8 mouse cellular contexts compared by ENCODE assay signal in the genomic region with DNA sequence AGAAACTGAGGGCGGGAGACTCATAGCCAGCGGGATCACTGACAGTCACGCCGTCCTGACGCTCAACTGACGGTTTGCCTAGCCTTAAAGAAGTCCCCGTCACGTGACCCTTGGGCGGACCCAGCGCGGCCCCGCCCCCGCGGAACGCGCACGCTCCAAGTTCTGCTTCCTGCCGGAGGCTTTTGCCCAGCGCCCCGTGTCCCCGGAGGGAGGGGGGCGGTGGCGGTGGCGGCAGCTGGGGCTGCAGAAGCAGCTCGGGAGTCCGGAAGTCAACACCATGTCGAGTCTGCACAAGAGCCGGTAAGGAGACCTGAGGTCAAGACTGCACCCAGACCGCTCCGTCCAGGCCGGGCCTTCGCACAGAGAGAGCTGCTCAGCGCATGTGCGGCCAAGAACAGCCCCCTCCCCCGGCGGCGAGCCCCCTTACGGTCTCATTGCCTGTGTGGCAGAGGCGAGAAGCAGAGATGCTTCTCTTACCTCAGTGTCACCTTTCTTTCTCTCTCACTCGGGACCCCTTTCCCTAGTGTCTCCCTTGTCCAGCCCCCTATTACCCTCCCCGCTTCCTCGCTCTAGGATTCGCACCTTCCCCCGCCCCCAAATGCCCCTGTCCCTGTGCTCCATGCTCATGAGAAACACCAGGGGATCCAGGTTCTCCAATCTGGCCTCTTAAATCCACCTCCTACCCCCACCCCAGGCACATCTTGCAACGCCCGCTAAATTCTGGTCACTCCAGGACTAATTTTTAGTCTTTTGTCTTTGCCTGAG. TPM values are rescaled to one million over a fixed set of nuclear protein-coding genes. Genes with fewer than 3 reads are reported as not detected.
A peak's percentile ranks its signal among the peaks of the same experiment; 100 is the strongest.
DNase-seq lines count a peak whose midpoint lies in the region; ATAC-seq and TF ChIP-seq lines count a peak whose summit lies in the region.

Gene Tbc1d13, plus strand, starts transcription at position 134 of the 765 bp plus-strand sequence.

- H3K27ac ChIP-seq in forebrain, embryonic 16.5 days (ENCODE audit: low read length): peak within 1 kb of the TSS; percentile 31; the same call in 1 of the 2 replicates
- peak within 1 kb of the TSS; percentile 92 for H3K27ac ChIP-seq in layer of hippocampus, adult 2 months
- H3K27ac ChIP-seq in lung, embryonic 14.5 days (ENCODE audit: low read depth): peak within 1 kb of the TSS; percentile 83
- H3K27ac ChIP-seq in olfactory bulb, adult 2 months (ENCODE audit: insufficient read depth, low read depth, low read length): peak within 1 kb of the TSS; percentile 18; the same call in 1 of the 2 replicates
- peak within 1 kb of the TSS; percentile 49 for H3K27ac ChIP-seq in thymus, adult 2 months (ENCODE audit: control insufficient read depth, insufficient read depth, low read length)

- no peaks in the 10 kb centered on the region for H3K27me3 ChIP-seq in G1E (ENCODE audit: insufficient read depth, low read length)
- no peaks in the 10 kb centered on the region for H3K27me3 ChIP-seq in forebrain, embryonic 16.5 days (replicated peaks; ENCODE audit: control insufficient read depth, insufficient read depth, low read length)
- H3K27me3 ChIP-seq in lung, embryonic 14.5 days (ENCODE audit: insufficient read depth, low read length): no peaks in the 10 kb centered on the region
- H3K27me3 ChIP-seq in thymus, adult 2 months (ENCODE audit: control insufficient read depth, insufficient read depth, low read length): no peaks in the 10 kb centered on the region

- TF ChIP-seq CTCF in G1E (IDR thresholded peaks at IDR 0.05; ENCODE audit: low read depth, low read length): no peak
- no peak for TF ChIP-seq CTCF in layer of hippocampus, adult 2 months (conservative IDR thresholded peaks at IDR 0.05)
- no peak for TF ChIP-seq CTCF in lung, embryonic 14.5 days (IDR thresholded peaks at IDR 0.05; ENCODE audit: low read depth)
- TF ChIP-seq CTCF in olfactory bulb, adult 2 months (IDR thresholded peaks at IDR 0.05; ENCODE audit: insufficient read depth, low read depth, low read length): no peak
- TF ChIP-seq CTCF in thymus, adult 2 months (IDR thresholded peaks at IDR 0.05; ENCODE audit: borderline replicate concordance, control insufficient read depth, extremely low read depth, insufficient read depth, low read length, poor library complexity): peak; percentile 42; the same call in 1 of the 2 replicates

- peaks cover 38% of the 10 kb centered on the region for H3K36me3 ChIP-seq in G1E (replicated peaks)
- peaks cover 2% of the 10 kb centered on the region; the same call in 1 of the 2 replicates for H3K36me3 ChIP-seq in forebrain, embryonic 16.5 days (ENCODE audit: control insufficient read depth, insufficient read depth)
- peaks cover 31% of the 10 kb centered on the region for H3K36me3 ChIP-seq in lung, embryonic 14.5 days (ENCODE audit: insufficient read depth)
- peaks cover 8% of the 10 kb centered on the region for H3K36me3 ChIP-seq in thymus, adult 2 months (ENCODE audit: control insufficient read depth, insufficient read depth, low read length)

- peaks cover 48% of the 10 kb centered on the region for H3K4me1 ChIP-seq in G1E (ENCODE audit: insufficient read depth, low read depth, low read length)
- H3K4me1 ChIP-seq in forebrain, embryonic 16.5 days (replicated peaks; ENCODE audit: control insufficient read depth, insufficient read depth, low read length): peaks cover 18% of the 10 kb centered on the region
- peaks cover 5% of the 10 kb centered on the region; the same call in 1 of the 2 replicates for H3K4me1 ChIP-seq in lung, embryonic 14.5 days (ENCODE audit: insufficient read depth)
- peaks cover 19% of the 10 kb centered on the region for H3K4me1 ChIP-seq in olfactory bulb, adult 2 months (ENCODE audit: control insufficient read depth, insufficient read depth, low read length)
- peaks cover 15% of the 10 kb centered on the region for H3K4me1 ChIP-seq in thymus, adult 2 months (replicated peaks; ENCODE audit: control insufficient read depth, insufficient read depth, low read length)

- peak within 1 kb of the TSS; percentile 95 for H3K4me2 ChIP-seq in forebrain, embryonic 16.5 days (ENCODE audit: low read length)
- peak within 1 kb of the TSS; percentile 67 for H3K4me2 ChIP-seq in lung, embryonic 14.5 days

- intact Hi-C loops in heart, postnatal 36 days (cut with DNase I): no loop called here

- WGBS in forebrain, embryonic 16.5 days: under 1% methylated on average over 46 of the region's 46 CpGs
- under 1% methylated on average over 46 of the region's 46 CpGs for WGBS in lung, embryonic 14.5 days
- under 1% methylated on average over 46 of the region's 46 CpGs for WGBS in olfactory bulb, adult 2 months
- WGBS in thymus, adult 2 months: under 1% methylated on average over 45 of the region's 46 CpGs

- H3K4me3 ChIP-seq in G1E (ENCODE audit: low read depth, low read length): peak within 1 kb of the TSS; percentile 98
- peak within 1 kb of the TSS; percentile 69 for H3K4me3 ChIP-seq in forebrain, embryonic 16.5 days (replicated peaks; ENCODE audit: low read length)
- peak within 1 kb of the TSS; percentile 89 for H3K4me3 ChIP-seq in layer of hippocampus, adult 2 months
- peak within 1 kb of the TSS; percentile 66 for H3K4me3 ChIP-seq in lung, embryonic 14.5 days (ENCODE audit: low read depth, low read length)
- H3K4me3 ChIP-seq in olfactory bulb, adult 2 months (ENCODE audit: insufficient read depth, low read depth, low read length): peak within 1 kb of the TSS; percentile 87
- peak within 1 kb of the TSS; percentile 90 for H3K4me3 ChIP-seq in thymus, adult 2 months (ENCODE audit: control insufficient read depth, insufficient read depth, low read length)

- H3K9ac ChIP-seq in forebrain, embryonic 16.5 days (replicated peaks; ENCODE audit: low read depth, low read length): peak within 1 kb of the TSS; percentile 70
- peak within 1 kb of the TSS; percentile 71 for H3K9ac ChIP-seq in lung, embryonic 14.5 days

- peak; percentile 75 for ATAC-seq in G1E (ENCODE audit: extremely low read depth, insufficient number of reproducible peaks, low FRiP score, poor library complexity, severe bottlenecking)
- peak; percentile 96 for ATAC-seq in forebrain, embryonic 16.5 days
- ATAC-seq in lung, embryonic 14.5 days (ENCODE audit: insufficient read depth): peak; percentile 95

- peaks cover 5% of the 10 kb centered on the region for H3K9me3 ChIP-seq in G1E (replicated peaks)
- H3K9me3 ChIP-seq in forebrain, embryonic 16.5 days (ENCODE audit: control insufficient read depth, low read length): no peaks in the 10 kb centered on the region
- no peaks in the 10 kb centered on the region for H3K9me3 ChIP-seq in lung, embryonic 14.5 days (ENCODE audit: low read depth, low read length)

- DNase-seq in G1E (ENCODE audit: low spot score): peak; percentile 95
- peak; percentile 97 to 98 for DNase-seq in cerebellum, adult 18-20 months
- peak; percentile 98 to 99 for DNase-seq in heart, postnatal 36 days
- DNase-seq in layer of hippocampus, adult 2 months (ENCODE audit: low spot score in 2 of 2): peak; percentile 97
- peak; percentile 98 for DNase-seq in lung, embryonic 14.5 days
- DNase-seq in thymus, adult 2 months: peak; percentile 99

- TF ChIP-seq POLR2A in olfactory bulb, adult 2 months (IDR thresholded peaks at IDR 0.05; ENCODE audit: insufficient read depth, low read depth, low read length): peak; percentile 86
- TF ChIP-seq POLR2A in thymus, adult 2 months (IDR thresholded peaks at IDR 0.05; ENCODE audit: control insufficient read depth, extremely low read depth, insufficient read depth, low read length, poor library complexity): peak; percentile 92

RNA-seq across cellular contexts. Expression of gene Tbc1d13, which starts in this region (rescaled TPM):
- 30.2 and 38.6 TPM in 2 replicates for total RNA-seq in G1E (2014; fragmentation: Nextera tagmentation)
- total RNA-seq in G1E (2017): 38.0 and 38.5 TPM in 2 replicates
- polyA plus RNA-seq in G1E (2012): 24.5 and 25.2 TPM in 2 replicates
- 10.5 and 12.7 TPM in 2 replicates for polyA plus RNA-seq in forebrain, embryonic 16.5 days (2015; fragmentation: Nextera tagmentation; extraction: Ambion mirVana)
- 10 to 100 TPM; 17.5 to 18.0 TPM for total RNA-seq in heart, postnatal 36 days (2021)
- total RNA-seq in layer of hippocampus, adult 2 months (2021): 10 to 100 TPM; 54.7 to 55.7 TPM
- 10.9 and 12.3 TPM in 2 replicates for polyA plus RNA-seq in lung, embryonic 14.5 days (2014; fragmentation: Nextera tagmentation; extraction: Ambion mirVana)
- not detected in 2 replicates for polyA plus RNA-seq in olfactory bulb, adult 2 months (2012; ENCODE audit: insufficient read depth, insufficient read length, low replicate concordance, missing spikeins)
- 92.3 and 92.9 TPM in 2 replicates for polyA plus RNA-seq in thymus, adult 2 months (2012; rRNA removed)

Comparison
In these comparisons a context has a peak if more than half of its experiments do, and no peak if none do; other contexts are left out.
1. Peak in every context shown above with its lines: DNase-seq, ATAC-seq, H3K4me3 ChIP-seq and H3K27ac ChIP-seq.
2. H3K27ac ChIP-seq: peak in every context shown above with its lines; median percentile 92 in layer of hippocampus, adult 2 months; 83 in lung, embryonic 14.5 days; 49 in thymus, adult 2 months; 31 in forebrain, embryonic 16.5 days; 18 in olfactory bulb, adult 2 months.